In genomic region chr1:120109741-120110432, GRCm38 (mm10) we compare ENCODE assay signal across 16 mouse cellular contexts. TPM values are rescaled to one million over a fixed set of nuclear protein-coding genes. Genes with fewer than 3 reads are reported as not detected.
"Had no signal": no experiment of that assay in that cellular context is flagged by ENCODE, and none has a peak within 500 bp of the region (broad histone marks: within the 10 kb centered on the region; RNA-seq: fewer than 3 reads in every experiment).

No protein-coding gene starts in this region.

- DNase-seq: left cerebral cortex, postnatal 4 days; lung, adult 18-20 months; lung, postnatal 10 days; lung, postnatal 4 days; retina, postnatal 1 day; thymus, postnatal 36 days had no signal

- H3K4me1 ChIP-seq: limb, embryonic 13.5 days; midbrain, embryonic 10.5 days; midbrain, embryonic 15.5 days; stomach, embryonic 15.5 days had no signal

- ATAC-seq: intestine, embryonic 16.5 days; midbrain, embryonic 15.5 days had no signal

- H3K9ac ChIP-seq: hindbrain, embryonic 15.5 days; limb, embryonic 13.5 days; liver, embryonic 14.5 days; midbrain, embryonic 15.5 days; neural tube, embryonic 13.5 days; stomach, embryonic 15.5 days had no signal

- H3K9me3 ChIP-seq: hindbrain, embryonic 15.5 days; midbrain, embryonic 15.5 days; stomach, embryonic 15.5 days had no signal

- H3K4me3 ChIP-seq: hindbrain, embryonic 15.5 days; layer of hippocampus, adult 2 months; limb, embryonic 13.5 days; midbrain, embryonic 10.5 days; midbrain, embryonic 15.5 days; neural tube, embryonic 13.5 days; stomach, embryonic 15.5 days had no signal

- H3K4me2 ChIP-seq: hindbrain, embryonic 15.5 days; limb, embryonic 13.5 days; midbrain, embryonic 15.5 days; neural tube, embryonic 13.5 days; stomach, embryonic 15.5 days had no signal

- H3K27ac ChIP-seq: hindbrain, embryonic 15.5 days; layer of hippocampus, adult 2 months; limb, embryonic 13.5 days; liver, embryonic 14.5 days; midbrain, embryonic 10.5 days; midbrain, embryonic 15.5 days; neural tube, embryonic 13.5 days; stomach, embryonic 15.5 days had no signal

- H3K27me3 ChIP-seq: hindbrain, embryonic 15.5 days; limb, embryonic 13.5 days; midbrain, embryonic 15.5 days; neural tube, embryonic 13.5 days; stomach, embryonic 15.5 days had no signal

RNA-seq across cellular contexts. Expression of gene Tmem37, which starts 36.0 kb away (rescaled TPM):
- total RNA-seq: megakaryocyte, adult 5-6 weeks had no signal
